Mouse (Mus musculus): Measurements from ENCODE around the gene Psmb1.

- TF ChIP-seq POLR2A (IDR thresholded peaks at IDR 0.05; ENCODE audit: insufficient read depth, low read depth, low read length): no peak
- no peak for TF ChIP-seq CTCF (IDR thresholded peaks at IDR 0.05; ENCODE audit: insufficient read depth, low read depth, low read length)
These were observed 26.9 kb downstream of the Psmb1 start for GRCm38 (mm10) chr17:15472671-15473070.
